Mouse (Mus musculus) R1 (cell line): Measurements from ENCODE around the gene Prkg1.

Source experiments
- DNase-seq: peaks from one replicate; pipeline ENCODE4 v3.0.0-alpha.2; 2018; ENCODE audit warnings: low read depth, low spot score

The Prkg1 gene

DNA sequence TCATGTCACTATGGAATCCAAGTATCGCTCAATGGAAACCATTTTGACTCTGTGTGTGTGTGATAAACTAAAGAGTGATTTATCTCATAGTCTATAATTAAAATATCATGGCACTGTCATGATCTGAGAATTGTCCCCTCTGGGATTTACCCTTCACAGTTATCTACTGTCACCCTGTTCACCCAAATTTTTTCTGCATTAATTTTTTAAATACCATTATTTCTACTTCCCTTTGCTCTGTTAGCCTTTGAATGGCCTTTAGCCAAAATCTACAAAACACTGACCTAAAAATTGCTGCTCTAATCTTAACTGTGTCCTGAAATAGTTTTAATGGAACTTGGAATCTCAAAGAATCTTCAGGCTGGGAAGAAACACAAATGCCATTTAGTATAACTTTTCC, 143.1 kb downstream of the Prkg1 start:
- DNase-seq = no peak

DNA sequence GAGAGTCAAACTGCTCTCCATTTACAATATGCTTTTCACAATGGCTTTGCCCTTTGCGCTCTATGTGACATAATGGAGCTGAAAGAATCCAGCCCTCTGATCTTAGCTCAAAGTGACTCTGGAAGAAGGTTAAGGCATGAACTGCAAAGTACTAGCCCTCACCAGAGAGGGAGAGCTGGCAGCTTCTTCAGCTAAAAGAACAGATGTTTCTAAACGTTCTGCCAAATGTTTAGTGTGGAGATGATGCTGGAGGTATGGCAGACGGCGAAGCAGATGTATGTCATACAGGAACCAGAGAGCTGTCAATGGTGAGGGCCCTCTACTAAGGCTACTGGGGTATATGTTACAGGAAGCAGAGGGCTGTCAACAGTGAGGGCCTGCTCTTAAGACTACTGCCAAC, 148.0 kb downstream of the Prkg1 start:
- no peak for DNase-seq

DNA sequence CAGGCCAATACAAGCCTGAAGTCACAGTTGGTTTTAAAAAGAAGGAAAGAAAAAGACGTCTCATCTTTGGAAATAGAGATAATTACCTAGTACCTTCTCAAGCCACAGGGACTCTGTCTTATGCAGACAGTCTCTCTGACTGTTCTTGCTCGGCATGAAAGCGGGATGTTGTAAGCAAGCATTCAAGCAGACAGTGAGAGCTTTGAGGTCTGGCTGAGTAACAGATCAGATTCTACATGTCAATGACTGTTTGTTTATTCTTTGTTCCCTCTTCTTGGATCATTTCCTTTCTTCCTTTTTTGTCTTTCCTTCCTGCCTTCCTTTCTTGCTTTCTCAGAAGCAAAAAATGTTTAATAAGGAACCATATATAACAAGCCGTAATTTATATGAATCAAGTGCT, 148.7 kb downstream of the Prkg1 start:
- no peak for DNase-seq

DNA sequence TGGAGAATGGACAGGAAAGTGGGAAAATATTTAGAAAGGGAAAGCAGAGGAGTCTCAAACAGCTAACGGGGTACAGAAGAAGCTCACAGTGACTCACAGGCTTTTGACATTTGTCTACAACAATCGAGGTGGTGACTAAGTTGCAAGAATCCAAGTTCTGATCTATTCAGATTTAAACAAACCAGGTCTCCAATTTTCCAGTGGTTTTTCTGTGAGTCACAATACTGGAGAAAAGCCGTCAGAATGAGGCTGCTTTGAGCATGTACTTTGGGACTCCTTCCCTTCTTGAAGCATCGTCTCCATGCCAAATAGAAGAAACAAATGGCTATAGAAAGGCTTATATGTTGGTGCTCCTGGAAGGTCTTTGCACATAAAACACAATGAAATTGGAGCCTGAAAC, 151.7 kb downstream of the Prkg1 start:
- no peak for DNase-seq

DNA sequence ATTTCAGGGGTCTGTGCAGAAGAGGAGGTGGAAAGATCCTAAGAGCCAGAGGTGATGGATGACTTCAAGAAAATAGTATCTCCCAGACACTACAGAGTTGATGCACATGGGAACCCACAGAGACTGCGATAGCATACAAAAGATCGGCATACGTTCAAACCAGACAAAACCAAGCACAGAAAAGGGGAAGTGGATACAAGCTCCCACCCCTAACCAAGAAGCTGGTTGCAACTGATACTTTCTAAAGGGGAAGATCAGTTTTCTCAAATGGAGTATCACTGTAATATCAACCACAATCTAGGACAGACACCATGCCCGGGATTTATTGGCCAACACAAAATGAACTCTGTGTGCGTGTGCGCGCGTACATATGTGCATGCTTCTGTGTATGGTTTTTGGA, 162.3 kb downstream of the Prkg1 start:
- DNase-seq = no peak

DNA sequence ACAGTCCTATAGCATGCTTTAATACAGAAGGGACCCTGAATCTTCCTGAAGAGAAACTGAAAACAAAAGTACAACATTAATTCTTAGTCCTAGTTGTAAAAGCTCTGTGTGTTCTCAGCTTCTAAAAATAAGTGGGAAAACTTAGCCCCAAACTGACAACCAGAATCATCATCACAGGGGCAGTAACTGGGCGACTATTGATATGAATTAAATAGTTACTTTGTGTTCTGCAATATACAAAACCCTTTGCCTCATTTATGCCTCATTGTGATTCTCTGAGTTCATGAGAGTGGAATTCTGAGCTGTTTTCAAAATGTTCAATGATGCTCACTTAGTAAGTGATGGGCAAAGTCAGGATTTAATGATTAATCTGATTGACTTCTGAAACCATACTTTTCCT, 170.8 kb downstream of the Prkg1 start:
- no peak for DNase-seq

DNA sequence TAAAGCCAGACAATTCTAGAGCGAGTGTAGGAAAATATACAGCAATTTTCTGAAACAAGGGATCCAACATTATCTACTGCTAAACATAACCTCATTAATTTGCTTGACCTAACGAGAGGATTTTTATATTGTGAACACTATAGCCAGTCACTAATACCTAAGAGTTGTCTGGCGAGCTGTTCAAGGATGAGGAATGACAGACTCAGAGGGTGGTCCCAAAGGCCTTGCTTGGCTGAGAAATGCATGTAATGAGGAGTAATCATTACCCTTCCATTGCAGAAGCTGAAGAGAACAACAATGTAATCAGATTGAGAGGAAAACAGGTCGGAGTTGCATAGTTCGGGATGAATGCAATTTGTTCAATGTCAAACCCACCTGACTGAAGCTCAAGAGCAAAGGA, 174.1 kb downstream of the Prkg1 start:
- no peak for DNase-seq

DNA sequence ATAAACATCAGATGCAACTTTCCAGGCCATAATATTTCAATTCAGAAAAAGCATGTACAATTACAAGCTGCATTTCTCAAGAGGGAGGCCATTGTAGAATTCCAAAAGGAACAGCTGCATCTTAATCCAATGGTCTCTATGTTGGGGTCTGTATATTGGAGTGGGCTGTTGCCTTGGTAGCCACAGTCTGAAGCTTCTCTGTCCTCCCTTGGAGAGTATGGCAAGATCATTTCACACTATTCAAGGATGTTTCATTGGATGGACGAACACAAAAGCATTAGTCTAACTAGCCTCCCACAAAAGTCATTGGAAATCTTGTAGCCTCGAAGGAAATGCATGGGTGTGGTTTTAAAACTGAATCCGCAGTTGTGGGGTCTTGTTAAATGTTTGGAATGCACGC, 187.7 kb downstream of the Prkg1 start:
- no peak for DNase-seq

DNA sequence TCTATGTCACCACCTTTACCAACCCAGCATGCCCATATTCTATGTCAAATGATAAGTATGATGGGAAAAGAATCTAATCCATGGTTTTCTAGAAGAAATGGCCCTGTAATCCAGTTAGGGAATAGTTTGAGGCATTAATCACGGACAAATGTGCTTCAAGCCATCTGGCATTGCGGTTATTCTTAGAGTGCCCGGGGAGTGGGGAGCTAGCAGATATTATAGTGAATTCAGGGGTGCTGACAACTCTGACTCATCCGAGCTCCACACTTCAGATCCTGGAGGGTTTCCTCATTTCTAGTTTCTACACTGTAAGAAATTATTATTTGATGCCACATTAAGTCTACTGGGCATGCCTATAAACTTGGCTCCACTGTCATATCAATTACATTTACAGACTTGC, 200.5 kb downstream of the Prkg1 start:
- no peak for DNase-seq

DNA sequence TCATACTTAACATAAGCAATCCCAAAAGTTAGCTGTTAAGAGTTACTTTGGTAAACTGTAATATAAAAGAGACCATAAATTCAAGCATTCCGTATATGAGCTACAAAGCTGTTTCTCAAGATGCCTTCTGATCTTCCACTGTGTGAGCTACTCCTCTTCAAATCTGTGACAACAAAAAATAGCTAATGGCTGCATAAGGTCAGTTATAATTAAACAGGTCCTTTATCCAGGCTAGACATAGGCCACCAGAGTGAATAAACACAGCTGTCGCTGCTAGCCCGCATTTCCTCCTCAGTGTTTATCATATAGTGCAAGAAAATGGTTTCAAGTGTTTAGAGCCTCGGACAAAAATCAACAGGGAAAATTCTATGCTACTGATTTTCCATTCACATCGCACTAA, 218.8 kb downstream of the Prkg1 start:
- no peak for DNase-seq

DNA sequence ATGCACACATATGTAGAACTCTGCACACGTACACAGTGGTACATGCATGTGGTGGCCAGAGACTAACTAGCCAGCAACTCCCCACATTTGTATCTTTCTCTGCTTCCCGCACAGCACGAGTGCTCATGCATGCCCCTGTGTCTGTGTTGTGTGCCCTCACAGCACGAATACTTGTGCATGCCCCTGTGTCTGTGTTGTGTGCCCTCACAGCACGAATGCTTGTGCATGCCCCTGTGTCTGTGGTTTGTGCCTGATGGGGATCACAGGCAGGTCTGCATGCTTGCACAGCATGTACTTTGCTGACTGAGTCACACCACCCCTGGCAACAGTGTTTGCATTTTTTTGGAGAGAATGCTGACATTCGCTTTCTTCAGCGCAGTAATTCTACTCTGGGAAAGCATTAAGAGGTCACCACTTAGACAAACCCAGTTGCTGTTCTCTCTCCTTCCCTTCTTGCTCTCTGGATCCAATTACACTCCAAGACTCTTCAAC, 233.5 kb downstream of the Prkg1 start:
- no peak for DNase-seq

DNA sequence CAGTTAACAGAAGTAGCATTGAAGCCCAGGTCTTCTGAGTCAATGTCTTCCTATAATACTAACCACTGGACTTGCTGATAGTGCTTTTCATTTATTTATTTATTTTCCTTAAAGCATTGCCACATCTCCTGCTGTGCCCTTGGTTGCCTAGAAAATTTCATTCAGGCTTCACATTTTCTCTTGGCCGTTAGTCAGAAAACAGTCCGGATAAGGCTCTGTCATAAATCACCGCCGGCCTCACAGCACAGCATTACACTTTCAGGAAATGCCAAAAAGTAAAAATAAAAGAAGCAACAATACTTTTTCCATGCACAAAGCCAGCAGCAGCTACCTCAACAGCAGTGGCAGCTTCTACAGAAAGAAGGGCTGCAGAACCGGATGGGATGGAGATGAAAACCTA, 234.2 kb downstream of the Prkg1 start:
- DNase-seq = no peak

DNA sequence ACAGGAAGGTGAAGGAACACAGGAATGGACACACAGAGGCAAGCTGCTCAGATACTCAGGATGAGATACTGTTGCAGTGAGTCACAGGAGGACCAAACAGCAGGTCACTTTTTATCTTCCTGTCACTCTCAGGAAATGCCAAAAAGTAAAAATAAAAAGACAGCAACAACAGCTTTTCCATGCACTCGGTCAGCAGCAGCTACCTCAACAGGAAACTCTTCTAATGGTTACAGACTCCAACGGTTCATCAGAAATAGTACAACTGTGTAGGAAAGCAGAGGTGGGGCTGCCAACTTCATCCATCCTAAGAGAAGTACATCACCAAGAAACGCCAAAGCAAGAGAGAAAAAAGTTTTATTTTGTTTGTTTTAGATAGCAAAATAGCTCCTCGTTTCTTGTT, 234.9 kb downstream of the Prkg1 start:
- no peak for DNase-seq

DNA sequence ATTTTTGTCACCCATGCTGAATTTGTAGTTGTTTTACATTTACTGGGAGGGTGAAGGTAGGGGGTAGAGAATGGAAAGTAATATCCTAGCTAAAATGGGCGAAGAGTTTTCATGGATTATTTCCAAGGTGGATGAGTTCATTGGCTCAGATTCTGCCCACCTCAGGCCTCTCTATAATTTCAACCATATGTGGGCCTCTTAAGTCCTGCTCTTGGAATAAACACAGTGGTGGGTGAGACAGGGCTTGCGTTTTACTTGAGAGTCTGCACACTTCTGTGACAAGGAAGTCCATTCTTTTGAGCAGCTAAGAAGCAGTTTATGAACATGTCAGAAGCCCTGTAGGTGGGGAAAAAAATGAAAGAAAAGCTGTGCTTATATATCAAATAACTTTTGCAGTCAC, 250.3 kb downstream of the Prkg1 start:
- no peak for DNase-seq

DNA sequence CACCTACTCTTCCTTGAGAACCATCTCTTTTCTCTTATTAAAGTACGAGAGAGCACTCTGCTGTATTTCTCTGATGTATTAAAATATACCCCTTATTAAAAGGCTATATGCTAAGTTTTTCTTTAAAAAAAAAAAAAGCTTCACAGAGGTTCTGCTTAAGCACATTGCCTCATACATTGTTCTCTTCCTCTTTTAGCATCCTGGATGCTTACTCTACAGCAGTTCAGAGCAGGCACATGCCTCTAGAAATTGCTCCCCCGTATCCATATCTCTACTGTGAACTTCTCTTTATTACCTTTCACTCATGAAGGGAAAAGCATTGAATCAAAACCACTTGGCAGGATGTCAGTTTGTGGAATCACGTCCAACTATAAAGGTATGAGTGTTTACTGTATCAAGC, 257.0 kb downstream of the Prkg1 start:
- DNase-seq = no peak

DNA sequence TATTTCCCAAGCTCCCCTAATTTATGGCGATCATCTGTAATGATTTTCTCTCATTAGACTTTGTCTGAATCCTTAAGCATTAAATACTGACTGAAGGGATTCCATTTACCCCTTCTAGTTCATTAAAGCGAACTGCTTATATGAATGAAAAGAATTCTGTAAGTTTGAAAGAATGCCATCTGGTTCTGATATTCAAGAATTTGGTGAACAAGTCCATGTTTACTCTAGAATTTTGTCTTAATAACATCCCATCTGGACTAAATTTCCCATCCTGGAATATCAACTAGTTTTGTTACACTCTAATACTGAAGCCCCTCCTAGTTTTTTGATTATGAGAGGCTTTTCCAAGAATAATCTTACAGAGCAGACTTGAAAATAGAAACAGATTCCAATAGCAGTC, 258.5 kb downstream of the Prkg1 start:
- no peak for DNase-seq

DNA sequence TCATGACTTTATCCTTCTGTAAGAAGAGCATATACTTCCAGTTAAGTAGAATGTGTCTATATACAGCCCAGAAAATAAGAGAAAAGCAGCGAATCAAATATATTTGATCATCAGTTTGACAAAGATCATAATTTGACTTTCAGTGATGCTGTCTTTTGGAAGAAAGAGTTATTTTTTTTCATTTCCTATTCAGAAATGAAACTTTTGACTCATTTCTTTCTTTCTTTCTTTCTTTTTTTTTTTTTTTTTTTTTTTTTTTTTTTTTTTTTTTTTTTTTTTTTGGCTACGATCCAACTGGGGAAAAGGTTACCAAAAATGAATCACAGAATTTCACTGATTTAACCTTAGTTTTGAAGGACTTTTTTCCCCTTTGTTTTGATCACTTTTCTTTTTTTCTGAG, 259.8 kb downstream of the Prkg1 start:
- DNase-seq = no peak

DNA sequence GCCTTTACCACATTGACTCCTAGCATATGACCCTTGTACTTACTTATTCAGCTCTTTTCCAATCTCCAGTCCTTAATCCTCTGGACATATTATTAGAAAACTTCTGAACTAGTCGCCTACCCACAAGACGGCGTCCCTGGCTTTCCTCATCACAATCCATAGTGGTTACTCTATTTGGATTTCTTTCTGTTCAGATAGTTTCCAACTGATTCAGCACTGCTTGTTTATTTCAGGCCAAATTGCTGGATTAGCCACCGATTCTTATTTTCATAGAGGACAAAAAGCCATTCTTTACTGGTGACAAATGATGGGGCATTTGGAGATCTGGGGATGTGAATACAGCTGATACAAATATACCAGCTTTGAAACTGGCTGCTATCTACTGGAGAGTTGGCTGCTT, 267.4 kb downstream of the Prkg1 start:
- no peak for DNase-seq

DNA sequence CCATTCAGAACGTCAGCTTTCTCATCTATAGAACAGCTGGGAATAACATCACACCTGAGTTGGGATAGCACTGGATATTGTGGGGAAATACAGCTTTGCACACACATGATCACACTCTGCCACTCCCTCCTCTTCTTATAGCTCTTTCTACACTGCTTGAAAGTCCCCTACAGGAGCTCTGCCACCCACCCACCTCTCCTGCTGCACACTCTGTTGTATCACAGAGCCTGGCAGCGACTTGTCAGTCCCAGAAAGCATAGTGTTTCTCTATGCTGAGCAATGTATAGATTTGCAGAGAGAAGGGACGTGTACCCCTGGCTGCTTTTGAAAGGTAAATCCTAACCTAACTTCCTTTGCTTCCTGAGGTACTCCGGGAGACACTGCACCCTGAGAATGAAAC, 275.2 kb downstream of the Prkg1 start:
- DNase-seq = no peak

DNA sequence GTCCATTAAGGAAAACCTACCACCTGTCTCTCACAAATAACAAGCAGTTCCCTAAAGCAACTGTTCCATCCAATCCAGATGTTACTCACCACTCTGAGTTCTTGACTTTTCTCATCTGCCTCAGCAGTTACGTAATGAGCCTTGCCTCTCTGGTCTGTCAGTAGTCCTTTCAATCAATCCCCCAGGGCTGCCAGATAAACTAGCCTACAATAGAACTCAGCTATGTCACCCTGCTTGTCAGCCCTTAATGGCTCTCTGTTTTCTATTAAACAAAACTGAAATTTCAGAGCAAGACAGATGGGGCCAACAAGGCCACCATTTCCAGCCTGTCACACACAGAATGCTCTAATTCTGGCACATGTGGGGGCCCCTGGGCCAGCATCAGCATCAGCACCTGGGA, 293.1 kb downstream of the Prkg1 start:
- no peak for DNase-seq

DNA sequence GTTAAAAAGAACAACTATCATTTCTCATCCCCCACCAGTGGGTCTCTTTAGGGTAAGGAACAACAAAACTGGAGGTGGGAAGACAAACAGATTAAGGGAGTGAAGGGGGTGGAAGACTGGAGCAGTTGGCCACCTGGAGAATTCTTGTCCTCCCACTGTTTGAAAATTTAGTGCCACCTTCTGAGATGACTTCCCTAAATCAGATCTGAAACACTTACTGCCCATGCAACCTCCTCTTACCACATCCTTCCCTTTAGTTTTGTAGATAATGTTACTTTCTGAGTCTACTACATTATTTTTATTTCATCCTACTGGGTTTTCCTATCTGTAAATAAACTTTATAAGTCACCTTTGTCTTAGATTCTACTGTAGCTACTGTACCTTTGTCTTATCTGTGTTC, 304.6 kb downstream of the Prkg1 start:
- no peak for DNase-seq

DNA sequence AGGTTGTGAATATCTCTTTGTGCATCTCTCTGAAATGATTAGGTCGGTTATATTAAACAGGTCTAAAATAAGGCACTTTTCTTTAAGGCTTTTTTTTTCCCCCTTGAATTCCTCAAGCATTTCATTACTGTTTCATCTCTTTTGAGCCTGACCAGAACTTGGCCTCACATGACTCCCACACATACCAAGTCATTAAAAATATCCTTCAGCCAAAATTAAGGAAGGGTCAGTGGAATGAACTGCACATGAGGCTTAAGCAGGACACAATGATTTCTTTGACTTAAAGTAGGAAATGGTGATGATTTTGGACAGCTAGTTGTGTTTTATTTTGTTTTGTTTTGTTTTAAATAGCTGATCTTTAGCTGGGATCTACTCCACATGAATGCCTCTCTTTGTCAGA, 320.7 kb downstream of the Prkg1 start:
- DNase-seq = no peak

DNA sequence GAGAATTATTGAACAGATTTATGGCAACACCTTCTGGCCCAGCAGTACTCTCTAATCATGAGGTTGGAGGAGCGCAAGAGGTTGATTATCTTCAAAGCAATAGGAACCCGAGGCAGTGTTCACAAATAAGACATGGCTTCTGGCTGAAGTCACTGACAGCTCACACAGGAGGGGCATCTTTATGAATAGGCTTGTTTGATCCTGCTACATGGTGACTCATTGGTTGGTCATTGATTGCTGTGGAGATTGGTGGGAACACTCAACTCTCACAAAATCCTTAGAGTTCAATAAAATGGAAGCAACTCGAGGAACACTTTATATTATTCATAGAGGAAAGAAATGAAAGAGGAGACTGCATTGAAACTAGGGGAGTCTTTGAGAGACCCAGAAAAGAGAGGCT, 322.5 kb downstream of the Prkg1 start:
- no peak for DNase-seq

DNA sequence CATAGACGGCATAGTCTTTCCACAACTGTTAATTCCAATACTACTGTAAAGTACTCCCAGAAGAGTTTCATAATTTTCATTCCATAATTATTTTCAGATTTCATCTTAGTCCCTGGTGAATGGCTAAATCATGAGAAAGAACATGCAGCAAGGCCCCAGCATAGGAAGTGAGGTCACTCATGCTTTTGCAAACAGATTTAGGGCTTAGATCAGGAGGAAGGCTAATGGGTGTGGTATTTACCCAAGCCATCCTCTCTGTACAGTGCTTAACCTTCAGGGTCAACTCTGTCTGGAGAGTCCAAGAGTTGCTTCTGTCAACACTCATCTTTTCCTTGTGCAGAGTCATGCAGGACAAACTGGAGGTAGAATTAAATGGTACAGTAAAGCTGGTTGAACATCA, 331.4 kb downstream of the Prkg1 start:
- DNase-seq = no peak

DNA sequence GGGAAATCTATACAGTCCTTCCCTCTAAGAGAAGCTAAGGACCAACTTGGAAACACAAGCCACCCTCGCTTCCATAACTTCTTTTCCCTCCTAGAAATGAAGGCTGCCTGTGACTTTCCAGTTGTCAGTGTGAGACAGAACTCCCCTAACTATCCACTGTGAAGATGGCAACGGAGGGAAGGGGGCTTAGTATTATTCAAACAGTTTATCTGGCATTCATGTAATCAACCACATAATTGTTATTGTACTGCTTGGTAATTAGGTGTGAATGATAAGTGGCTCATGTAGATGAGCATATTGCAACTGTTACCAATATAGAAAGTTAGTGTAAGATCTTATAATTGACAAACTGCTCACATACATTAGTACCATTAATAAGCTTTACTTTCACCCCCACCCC, 333.4 kb downstream of the Prkg1 start:
- DNase-seq = no peak
